8 mouse cellular contexts compared by ENCODE assay signal in the genomic region with DNA sequence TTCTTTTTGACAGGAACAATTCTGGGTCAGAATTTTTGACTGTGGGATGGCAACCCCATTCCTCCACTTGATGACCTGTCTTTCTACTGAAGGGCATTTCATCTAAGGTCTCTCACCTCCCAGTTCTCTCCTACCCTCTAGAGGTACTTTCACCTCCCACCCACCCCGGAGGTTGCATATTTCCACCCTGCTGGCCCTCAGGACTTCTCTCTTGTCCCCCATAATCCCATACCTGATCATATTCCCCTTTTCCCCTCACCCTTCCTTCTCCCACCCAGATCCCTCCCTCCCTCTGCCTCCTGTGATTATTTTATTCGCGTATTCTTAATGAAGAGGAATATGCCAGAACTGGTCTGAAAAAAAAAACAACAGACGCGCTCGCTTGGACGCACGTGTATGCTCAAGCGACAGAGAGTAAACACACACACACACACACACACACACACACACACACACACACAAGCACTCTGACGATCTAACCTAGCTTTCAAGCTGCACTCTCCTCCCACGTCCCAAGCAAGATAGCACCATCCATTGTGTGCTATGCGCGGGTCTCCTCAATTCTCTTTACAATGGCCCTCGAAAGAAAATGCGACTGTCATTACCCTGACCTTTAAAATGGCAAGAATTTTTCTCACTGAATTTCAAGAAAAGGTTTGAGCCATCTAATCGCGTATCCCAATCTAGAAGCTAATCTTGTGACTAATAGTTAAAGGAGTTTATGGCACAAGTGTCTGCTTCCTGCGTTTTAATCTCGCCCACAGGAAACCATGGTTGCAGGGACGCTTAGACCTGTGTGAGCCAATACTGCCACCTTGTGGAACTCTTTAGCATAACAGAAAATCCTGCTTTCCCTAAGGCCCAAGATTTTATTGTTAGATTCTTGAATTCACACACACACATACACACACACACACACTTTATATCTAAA.
A peak's percentile ranks its signal among the peaks of the same experiment; 100 is the strongest.
DNase-seq lines count a peak whose midpoint lies in the region; ATAC-seq lines count a peak whose summit lies in the region.

No protein-coding gene starts in this region.

- DNase-seq in gastrocnemius, adult 18-20 months (ENCODE audit: low spot score) = peak; percentile 55
- DNase-seq in gastrocnemius, adult 8-10 months (ENCODE audit: low spot score in 2 of 2) = no peak
- peak; percentile 34 for DNase-seq in cerebellum, adult 11 months
- peak; percentile 64 to 85 for DNase-seq in layer of hippocampus, postnatal 14 days (ENCODE audit: low spot score in 2 of 2)
- DNase-seq in right cerebral cortex, adult 18-20 months = peak; percentile 77

- H3K4me2 ChIP-seq in forebrain, embryonic 16.5 days (ENCODE audit: low read length) = peak overlapping the region; percentile 64
- H3K4me2 ChIP-seq in hindbrain, embryonic 15.5 days = peak overlapping the region; percentile 63
- H3K4me2 ChIP-seq in lung, embryonic 16.5 days (ENCODE audit: low read depth, low read length) = peak overlapping the region; percentile 61

- peak overlapping the region; percentile 43 for H3K4me3 ChIP-seq in forebrain, embryonic 16.5 days (replicated peaks; ENCODE audit: low read length)
- H3K4me3 ChIP-seq in hindbrain, embryonic 15.5 days = peak overlapping the region; percentile 40
- H3K4me3 ChIP-seq in lung, embryonic 16.5 days (ENCODE audit: low read length) = peak overlapping the region; percentile 41

- ATAC-seq in forebrain, embryonic 16.5 days = peak; percentile 86
- peak; percentile 91 for ATAC-seq in hindbrain, embryonic 15.5 days (ENCODE audit: low FRiP score, low read depth)
- peak; percentile 75 for ATAC-seq in lung, embryonic 16.5 days (ENCODE audit: low read depth)

- no peaks in the 10 kb centered on the region for H3K27me3 ChIP-seq in forebrain, embryonic 16.5 days (replicated peaks; ENCODE audit: control insufficient read depth, insufficient read depth, low read length)
- H3K27me3 ChIP-seq in hindbrain, embryonic 15.5 days = no peaks in the 10 kb centered on the region
- H3K27me3 ChIP-seq in lung, embryonic 16.5 days (ENCODE audit: control insufficient read depth, insufficient read depth, low read depth, low read length) = no peaks in the 10 kb centered on the region

- 0 out of 2 replicates have a peak overlapping the region, but pooled peaks have one; percentile 17 for H3K27ac ChIP-seq in forebrain, embryonic 16.5 days (ENCODE audit: low read length)
- peak overlapping the region; percentile 67 for H3K27ac ChIP-seq in hindbrain, embryonic 15.5 days (replicated peaks)
- H3K27ac ChIP-seq in lung, embryonic 16.5 days (ENCODE audit: low read length) = no peak overlapping the region

- WGBS in forebrain, embryonic 16.5 days = 7% methylated on average over 20 of the region's 20 CpGs
- WGBS in hindbrain, embryonic 15.5 days = 3% methylated on average over 20 of the region's 20 CpGs
- 6% methylated on average over 20 of the region's 20 CpGs for WGBS in lung, embryonic 16.5 days

- H3K4me1 ChIP-seq in forebrain, embryonic 16.5 days (replicated peaks; ENCODE audit: control insufficient read depth, insufficient read depth, low read length) = peaks cover 12% of the 10 kb centered on the region; the same call in 1 of the 2 replicates
- peaks cover 9% of the 10 kb centered on the region; the same call in 1 of the 2 replicates for H3K4me1 ChIP-seq in hindbrain, embryonic 15.5 days (replicated peaks)
- no peaks in the 10 kb centered on the region for H3K4me1 ChIP-seq in lung, embryonic 16.5 days (replicated peaks; ENCODE audit: control insufficient read depth, insufficient read depth, low read length)

- no peaks in the 10 kb centered on the region for H3K36me3 ChIP-seq in forebrain, embryonic 16.5 days (ENCODE audit: control insufficient read depth, insufficient read depth)
- H3K36me3 ChIP-seq in hindbrain, embryonic 15.5 days = no peaks in the 10 kb centered on the region
- no peaks in the 10 kb centered on the region for H3K36me3 ChIP-seq in lung, embryonic 16.5 days (ENCODE audit: control insufficient read depth, insufficient read depth, low read length)

- H3K9ac ChIP-seq in forebrain, embryonic 16.5 days (replicated peaks; ENCODE audit: low read depth, low read length) = peak overlapping the region; percentile 45
- H3K9ac ChIP-seq in hindbrain, embryonic 15.5 days = peak overlapping the region; percentile 45
- peak overlapping the region; percentile 48 for H3K9ac ChIP-seq in lung, embryonic 16.5 days (ENCODE audit: low read length)

- H3K9me3 ChIP-seq in forebrain, embryonic 16.5 days (ENCODE audit: control insufficient read depth, low read length) = no peaks in the 10 kb centered on the region
- H3K9me3 ChIP-seq in hindbrain, embryonic 15.5 days = no peaks in the 10 kb centered on the region
- H3K9me3 ChIP-seq in lung, embryonic 16.5 days (ENCODE audit: control insufficient read depth, low read length) = no peaks in the 10 kb centered on the region

Comparison
In these comparisons a context has a peak if more than half of its experiments do, and no peak if none do; other contexts are left out.
1. DNase-seq: peak in gastrocnemius, adult 18-20 months (single experiment), cerebellum, adult 11 months (single experiment), layer of hippocampus, postnatal 14 days (2 of 2) and right cerebral cortex, adult 18-20 months (single experiment); none in gastrocnemius, adult 8-10 months (0 of 2).
2. Peak in every context shown above with its lines, with median percentiles within 50 percentile points of each other: ATAC-seq, H3K4me2 ChIP-seq, H3K4me3 ChIP-seq and H3K9ac ChIP-seq.